Mouse (Mus musculus): Measurements from ENCODE around the gene Cpa1. TPM values are rescaled to one million over a fixed set of nuclear protein-coding genes. Genes with fewer than 3 reads are reported as not detected.

Gene Cpa1
- 1,808 and 2,130 TPM in 2 replicates for polyA plus RNA-seq (2012; rRNA removed)

GRCm38 (mm10) chr6:30638674-30639268 is at the start of gene Cpa1:
Gene Cpa1 (plus strand): TSS chr6:30639218.
- H3K27ac ChIP-seq (ENCODE audit: insufficient read depth, low read length): no peak within 1 kb of the TSS
- H3K4me1 ChIP-seq (ENCODE audit: control insufficient read depth, insufficient read depth, insufficient read length): no peaks in the 10 kb centered on the region
- no peaks in the 10 kb centered on the region for H3K27me3 ChIP-seq (ENCODE audit: control insufficient read depth, insufficient read depth, low read length)
- TF ChIP-seq POLR2A (IDR thresholded peaks at IDR 0.05; ENCODE audit: low read depth, low read length): no peak
- no peak for TF ChIP-seq CTCF (IDR thresholded peaks at IDR 0.05; ENCODE audit: extremely low read depth, insufficient read depth, insufficient read length, insufficient replicate concordance)
- no peaks in the 10 kb centered on the region for H3K36me3 ChIP-seq (ENCODE audit: control insufficient read depth, insufficient read depth, low read length)
- 79% methylated on average over 5 of the region's 5 CpGs for WGBS
- H3K4me3 ChIP-seq (ENCODE audit: extremely low read depth, insufficient read depth, insufficient read length): no peak within 1 kb of the TSS
- DNase-seq (ENCODE audit: low read depth in 1 of 2, low spot score in 2 of 2): no peak

DNA sequence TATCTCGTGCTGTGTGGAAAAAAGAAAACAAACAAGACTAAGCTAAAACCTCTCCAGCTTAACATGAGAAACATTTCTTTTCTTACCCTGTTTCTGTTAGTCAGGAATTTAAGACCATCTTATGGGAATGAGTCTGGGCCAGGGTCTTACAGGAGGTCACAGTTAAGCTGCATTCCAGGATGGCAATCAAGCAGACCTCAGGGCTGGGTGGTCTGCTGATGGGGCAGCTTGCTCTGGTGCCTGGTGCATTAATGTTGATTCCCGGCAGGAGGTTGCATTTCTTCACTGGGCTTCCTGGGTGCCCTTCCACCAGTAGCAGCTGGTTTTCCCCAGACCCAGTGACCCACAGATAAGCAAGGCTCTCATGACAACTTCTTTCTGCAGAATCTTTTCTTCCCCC is 49.2 kb upstream of the Cpa1 start:
- WGBS: 78% methylated on average over 2 of the region's 2 CpGs
- H3K4me1 ChIP-seq (ENCODE audit: control insufficient read depth, insufficient read depth, insufficient read length): peaks cover 3% of the 10 kb centered on the region; the same call in 1 of the 2 replicates
- H3K36me3 ChIP-seq (ENCODE audit: control insufficient read depth, insufficient read depth, low read length): no peaks in the 10 kb centered on the region
- no peaks in the 10 kb centered on the region for H3K27me3 ChIP-seq (ENCODE audit: control insufficient read depth, insufficient read depth, low read length)
- no peak for DNase-seq (ENCODE audit: low read depth in 1 of 2, low spot score in 2 of 2)
- H3K27ac ChIP-seq (ENCODE audit: insufficient read depth, low read length): no peak overlapping the region
- no peak overlapping the region for H3K4me3 ChIP-seq (ENCODE audit: extremely low read depth, insufficient read depth, insufficient read length)
- TF ChIP-seq CTCF (IDR thresholded peaks at IDR 0.05; ENCODE audit: extremely low read depth, insufficient read depth, insufficient read length, insufficient replicate concordance) (no peak), POLR2A (IDR thresholded peaks at IDR 0.05; ENCODE audit: low read depth, low read length) (no peak)

DNA sequence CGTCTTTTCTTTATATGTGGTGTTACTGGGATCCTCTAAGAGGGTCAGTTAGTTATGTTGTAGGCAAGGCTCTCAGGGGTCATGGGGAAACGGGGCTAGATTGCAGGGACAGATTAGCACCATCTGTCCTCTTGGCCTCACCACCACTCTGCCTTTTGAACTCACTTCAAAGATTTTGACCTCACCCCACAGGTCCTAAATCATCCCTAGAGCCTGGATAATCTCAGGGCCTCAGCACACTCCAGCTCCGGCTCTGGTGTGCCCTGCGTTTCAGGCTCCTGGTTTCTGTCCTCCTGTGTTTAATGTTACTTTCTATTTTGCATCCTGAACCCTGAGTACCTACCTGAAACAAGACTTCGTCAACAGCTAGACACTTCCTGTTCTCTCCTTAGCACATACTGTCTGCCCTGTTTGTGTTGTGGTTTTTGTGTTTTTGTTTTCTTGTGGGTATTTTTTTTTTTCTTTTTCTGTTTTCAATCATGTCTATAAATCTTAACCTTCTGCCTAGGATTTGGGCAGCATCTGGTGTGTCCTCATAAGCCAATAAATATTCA is 47.1 kb upstream of the Cpa1 start:
- no peaks in the 10 kb centered on the region for H3K27me3 ChIP-seq (ENCODE audit: control insufficient read depth, insufficient read depth, low read length)
- no peaks in the 10 kb centered on the region for H3K36me3 ChIP-seq (ENCODE audit: control insufficient read depth, insufficient read depth, low read length)
- H3K4me3 ChIP-seq (ENCODE audit: extremely low read depth, insufficient read depth, insufficient read length): no peak overlapping the region
- peaks cover 3% of the 10 kb centered on the region; the same call in 1 of the 2 replicates for H3K4me1 ChIP-seq (ENCODE audit: control insufficient read depth, insufficient read depth, insufficient read length)
- no peak overlapping the region for H3K27ac ChIP-seq (ENCODE audit: insufficient read depth, low read length)
- 55% methylated on average over 5 of the region's 5 CpGs for WGBS
- no peak for TF ChIP-seq POLR2A (IDR thresholded peaks at IDR 0.05; ENCODE audit: low read depth, low read length)
- no peak for TF ChIP-seq CTCF (IDR thresholded peaks at IDR 0.05; ENCODE audit: extremely low read depth, insufficient read depth, insufficient read length, insufficient replicate concordance)
- no peak for DNase-seq (ENCODE audit: low read depth in 1 of 2, low spot score in 2 of 2)

- H3K27me3 ChIP-seq (ENCODE audit: control insufficient read depth, insufficient read depth, low read length): no peaks in the 10 kb centered on the region
These were observed 46.5 kb upstream of the Cpa1 start for GRCm38 (mm10) chr6:30592417-30592974.

GRCm38 (mm10) chr6:30594364-30594763 is 44.7 kb upstream of the Cpa1 start:
- DNase-seq (ENCODE audit: low read depth in 1 of 2, low spot score in 2 of 2): no peak
- 92% methylated on average over 7 of the region's 7 CpGs for whole genome bisulfite sequencing
- Histone ChIP-seq H3K4me3 (ENCODE audit: extremely low read depth, insufficient read depth, insufficient read length) (no peak overlapping the region), H3K4me1 (ENCODE audit: control insufficient read depth, insufficient read depth, insufficient read length) (peaks cover 3% of the 10 kb centered on the region; the same call in 1 of the 2 replicates), H3K27me3 (ENCODE audit: control insufficient read depth, insufficient read depth, low read length) (no peaks in the 10 kb centered on the region), H3K36me3 (ENCODE audit: control insufficient read depth, insufficient read depth, low read length) (no peaks in the 10 kb centered on the region), H3K27ac (ENCODE audit: insufficient read depth, low read length) (no peak overlapping the region)
- no peak for TF ChIP-seq POLR2A (IDR thresholded peaks at IDR 0.05; ENCODE audit: low read depth, low read length)

More at GRCm38 (mm10) chr6:30592417-30592974, 46.5 kb upstream of the Cpa1 start:
- DNase-seq (ENCODE audit: low read depth in 1 of 2, low spot score in 2 of 2): no peak
- 73% methylated on average over 10 of the region's 10 CpGs for WGBS
- Histone ChIP-seq H3K27ac (ENCODE audit: insufficient read depth, low read length) (no peak overlapping the region), H3K4me3 (ENCODE audit: extremely low read depth, insufficient read depth, insufficient read length) (no peak overlapping the region), H3K4me1 (ENCODE audit: control insufficient read depth, insufficient read depth, insufficient read length) (peaks cover 3% of the 10 kb centered on the region; the same call in 1 of the 2 replicates), H3K36me3 (ENCODE audit: control insufficient read depth, insufficient read depth, low read length) (no peaks in the 10 kb centered on the region)
- TF ChIP-seq POLR2A (IDR thresholded peaks at IDR 0.05; ENCODE audit: low read depth, low read length): no peak
- TF ChIP-seq CTCF (IDR thresholded peaks at IDR 0.05; ENCODE audit: extremely low read depth, insufficient read depth, insufficient read length, insufficient replicate concordance): no peak

GRCm38 (mm10) chr6:30596230-30596898 is 42.7 kb upstream of the Cpa1 start:
- Histone ChIP-seq H3K36me3 (ENCODE audit: control insufficient read depth, insufficient read depth, low read length) (no peaks in the 10 kb centered on the region), H3K4me3 (ENCODE audit: extremely low read depth, insufficient read depth, insufficient read length) (no peak overlapping the region), H3K27me3 (ENCODE audit: control insufficient read depth, insufficient read depth, low read length) (no peaks in the 10 kb centered on the region), H3K27ac (ENCODE audit: insufficient read depth, low read length) (no peak overlapping the region), H3K4me1 (ENCODE audit: control insufficient read depth, insufficient read depth, insufficient read length) (peaks cover 3% of the 10 kb centered on the region; the same call in 1 of the 2 replicates)
- TF ChIP-seq CTCF (IDR thresholded peaks at IDR 0.05; ENCODE audit: extremely low read depth, insufficient read depth, insufficient read length, insufficient replicate concordance) (no peak), POLR2A (IDR thresholded peaks at IDR 0.05; ENCODE audit: low read depth, low read length) (no peak)
- WGBS: 96% methylated on average over 8 of the region's 8 CpGs
- DNase-seq (ENCODE audit: low read depth in 1 of 2, low spot score in 2 of 2): no peak
